Mouse (Mus musculus): ENCODE measurements around the gene Slc25a47. TPM values are rescaled to one million over a fixed set of nuclear protein-coding genes. Genes with fewer than 3 reads are reported as not detected.

Slc25a47 gene
- polyA plus RNA-seq, 1 experiment from 2014 or later, result 15.6 TPM

GRCm38 (mm10) chr12:108887077-108887476 lies 51.2 kb downstream of the Slc25a47 start:
- WGBS, result 92% methylated on average over 4 of the region's 4 CpGs
- no peak for DNase-seq (ENCODE audit: low spot score)

GRCm38 (mm10) chr12:108888632-108889031 lies 52.8 kb downstream of the Slc25a47 start:
- H3K36me3 ChIP-seq, result peaks cover 74% of the 10 kb centered on the region
- H3K4me1 ChIP-seq, result peaks cover 9% of the 10 kb centered on the region
- WGBS, result 67% methylated on average over 4 of the region's 4 CpGs

More at GRCm38 (mm10) chr12:108887077-108887476, 51.2 kb downstream of the Slc25a47 start:
- Histone ChIP-seq H3K4me3 (no peak overlapping the region), H3K27me3 (ENCODE audit: low read depth, poor library complexity, severe bottlenecking) (no peaks in the 10 kb centered on the region), H3K9me3 (replicated peaks) (no peaks in the 10 kb centered on the region), H3K36me3 (peaks cover 90% of the 10 kb centered on the region), H3K27ac (no peak overlapping the region), H3K4me1 (no peaks in the 10 kb centered on the region)

DNA sequence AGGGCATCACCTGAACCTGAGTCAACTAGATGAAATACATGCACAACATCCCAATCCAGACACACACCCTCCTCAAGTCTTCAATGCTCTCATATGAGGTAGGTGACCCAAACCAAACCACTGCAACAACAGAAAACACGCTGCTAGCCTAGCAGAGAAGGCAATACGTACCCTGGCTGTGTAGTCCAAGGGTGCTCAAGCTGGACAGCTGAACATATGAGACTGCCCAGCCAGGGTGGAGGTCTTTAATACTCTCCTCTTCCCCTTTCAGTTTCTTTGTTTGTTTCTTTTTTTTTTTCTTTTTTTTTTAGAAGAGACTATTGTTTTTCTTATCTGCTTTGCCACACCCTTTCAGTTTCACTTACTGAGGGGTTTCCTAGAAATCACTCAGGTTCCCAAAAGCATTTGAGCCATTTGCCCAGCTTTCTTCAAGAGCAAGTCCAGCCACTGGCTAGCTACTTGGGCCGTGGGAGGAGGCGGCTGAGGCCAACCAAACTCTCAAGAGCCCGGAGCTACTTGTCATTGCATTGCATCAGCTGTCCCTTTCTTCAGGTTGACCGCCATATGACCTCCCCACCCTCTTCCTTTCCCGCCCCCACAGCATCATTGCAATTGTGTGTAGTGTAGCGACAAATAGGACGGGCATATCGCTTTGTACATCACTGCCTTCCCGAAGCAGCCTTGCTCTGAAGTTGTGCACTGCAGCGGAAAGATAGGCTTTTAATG lies 57.3 kb downstream of the Slc25a47 start, which contains the start of gene Wdr25:
Wdr25 (plus strand) TSS at position 643 of the 726 bp plus-strand sequence.
- peaks cover 16% of the 10 kb centered on the region for H3K4me1 ChIP-seq
- DNase-seq (ENCODE audit: low spot score), result no peak
- H3K27ac ChIP-seq, result peak within 1 kb of the TSS; percentile 88
- no peaks in the 10 kb centered on the region for H3K27me3 ChIP-seq (ENCODE audit: low read depth, poor library complexity, severe bottlenecking)
- WGBS, result 23% methylated on average over 12 of the region's 12 CpGs
- H3K9me3 ChIP-seq (replicated peaks), result no peaks in the 10 kb centered on the region
- H3K36me3 ChIP-seq, result peaks cover 33% of the 10 kb centered on the region
- H3K4me3 ChIP-seq, result peak within 1 kb of the TSS; percentile 93

More at GRCm38 (mm10) chr12:108888632-108889031, 52.8 kb downstream of the Slc25a47 start:
- H3K27me3 ChIP-seq (ENCODE audit: low read depth, poor library complexity, severe bottlenecking), result no peaks in the 10 kb centered on the region
- no peak overlapping the region for H3K4me3 ChIP-seq
- no peak overlapping the region for H3K27ac ChIP-seq
- no peak for DNase-seq (ENCODE audit: low spot score)
- H3K9me3 ChIP-seq (replicated peaks), result no peaks in the 10 kb centered on the region

DNA sequence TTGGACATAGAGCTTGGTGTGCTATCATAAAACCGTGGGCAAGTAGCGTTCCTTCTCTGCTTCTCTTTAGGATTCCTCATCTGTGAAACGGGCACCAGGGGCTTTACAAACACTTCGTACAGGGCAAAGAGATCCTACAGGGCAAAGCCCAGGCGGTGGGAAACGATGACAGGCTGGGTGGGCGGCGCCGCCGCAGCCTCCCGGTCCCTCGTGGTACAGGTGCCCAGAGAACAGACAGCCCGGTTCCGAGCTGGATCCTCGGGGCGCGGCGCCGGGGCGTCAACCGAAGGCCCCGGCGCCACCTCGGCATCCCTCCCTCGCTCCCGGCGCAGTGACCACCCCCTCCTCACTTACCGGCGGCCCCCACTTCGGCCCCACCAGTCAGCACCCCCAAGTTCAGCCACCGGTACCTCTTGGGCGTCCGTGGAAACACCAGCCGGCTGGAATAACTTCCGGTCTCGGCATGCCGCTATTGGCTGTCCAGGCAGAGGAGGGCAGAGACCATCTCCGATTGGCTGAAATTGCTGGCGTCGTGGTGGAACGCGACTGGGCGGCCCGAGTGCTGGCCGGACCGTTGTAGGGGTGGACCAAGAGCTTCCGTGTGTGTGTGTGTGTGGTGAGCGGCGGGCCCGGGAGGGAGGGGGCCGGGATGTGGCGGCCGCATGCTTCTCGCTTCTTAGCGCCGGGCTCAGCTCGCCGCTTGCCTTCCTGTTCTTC lies 58.0 kb downstream of the Slc25a47 start, which contains the start of gene Wars:
Wars (minus strand) TSS at position 460 of the 717 bp plus-strand sequence.
- Histone ChIP-seq H3K27me3 (ENCODE audit: low read depth, poor library complexity, severe bottlenecking) (no peaks in the 10 kb centered on the region), H3K36me3 (peaks cover 30% of the 10 kb centered on the region), H3K4me3 (peak within 1 kb of the TSS; percentile 93), H3K4me1 (peaks cover 16% of the 10 kb centered on the region), H3K9me3 (replicated peaks) (no peaks in the 10 kb centered on the region), H3K27ac (peak within 1 kb of the TSS; percentile 88)
- WGBS, result under 1% methylated on average over 58 of the region's 58 CpGs
- peak; percentile 97 for DNase-seq (ENCODE audit: low spot score)

DNA sequence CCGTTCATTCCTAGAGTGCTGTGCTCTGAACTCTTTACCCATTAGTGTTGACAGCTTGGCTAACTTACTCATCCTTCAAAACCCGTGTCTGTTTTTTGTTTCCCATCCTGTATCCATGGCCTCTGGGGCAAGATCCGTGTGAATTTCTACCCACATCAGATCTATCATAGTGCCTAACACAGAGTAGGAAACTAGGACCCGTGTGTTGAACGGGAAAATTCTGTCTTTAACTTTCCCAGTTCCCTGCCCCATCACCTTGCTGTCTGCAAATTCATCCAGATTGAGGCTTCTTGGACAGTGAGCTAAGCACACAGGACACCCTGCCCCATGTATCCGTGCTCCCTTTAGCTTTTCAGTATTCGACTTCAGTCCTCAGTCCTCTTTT lies 58.6 kb downstream of the Slc25a47 start:
- Histone ChIP-seq H3K4me1 (peaks cover 16% of the 10 kb centered on the region), H3K36me3 (peaks cover 26% of the 10 kb centered on the region), H3K27me3 (ENCODE audit: low read depth, poor library complexity, severe bottlenecking) (no peaks in the 10 kb centered on the region), H3K27ac (peak overlapping the region; percentile 88), H3K9me3 (replicated peaks) (no peaks in the 10 kb centered on the region), H3K4me3 (peak overlapping the region; percentile 93)
- 1% methylated on average over 7 of the region's 7 CpGs for whole genome bisulfite sequencing
- no peak for DNase-seq (ENCODE audit: low spot score)

DNA sequence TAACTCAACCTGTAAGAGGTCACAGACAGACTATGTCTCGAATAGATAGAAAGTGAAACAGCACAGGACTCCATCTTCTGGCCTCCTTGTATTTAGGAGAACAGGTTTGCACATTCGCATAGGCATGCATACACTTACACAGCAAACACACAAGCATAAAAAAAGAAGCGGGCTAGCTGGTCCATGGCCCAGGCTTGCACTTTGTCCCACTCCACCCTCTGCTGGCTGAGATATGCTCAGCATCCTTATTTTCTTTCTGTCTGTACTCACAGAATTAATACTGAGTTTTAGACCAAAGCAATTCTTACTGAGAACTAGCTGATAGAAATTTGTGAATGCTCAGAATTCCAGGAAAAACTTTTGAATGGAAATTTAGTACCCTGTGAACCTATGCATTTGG lies 60.2 kb downstream of the Slc25a47 start:
- no peaks in the 10 kb centered on the region for H3K27me3 ChIP-seq (ENCODE audit: low read depth, poor library complexity, severe bottlenecking)
- WGBS, result 86% methylated on average over 3 of the region's 3 CpGs
- peaks cover 16% of the 10 kb centered on the region for H3K4me1 ChIP-seq
- no peak for DNase-seq (ENCODE audit: low spot score)
- H3K9me3 ChIP-seq (replicated peaks), result no peaks in the 10 kb centered on the region
- H3K4me3 ChIP-seq, result no peak overlapping the region
- H3K27ac ChIP-seq, result no peak overlapping the region
- H3K36me3 ChIP-seq, result peaks cover 18% of the 10 kb centered on the region

DNA sequence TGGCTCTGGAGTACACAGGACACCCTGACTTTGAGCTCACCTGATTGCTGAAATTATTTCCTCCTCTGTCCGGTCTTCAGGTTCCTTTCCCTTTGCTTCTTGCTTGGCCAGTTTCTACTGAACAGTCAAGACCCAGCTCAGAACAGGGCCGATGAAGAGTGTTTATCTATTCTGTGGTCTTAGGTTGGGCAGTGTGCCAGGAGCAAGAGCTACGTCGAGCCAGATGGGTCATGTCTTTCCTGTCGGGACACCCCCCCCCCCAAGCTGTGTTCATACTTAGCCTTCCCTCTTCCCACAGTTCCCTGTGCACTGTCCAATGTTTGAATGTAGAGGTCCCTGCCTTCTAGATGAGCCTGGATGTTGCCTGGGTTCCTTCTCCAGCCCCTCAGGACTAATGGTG lies 65.5 kb downstream of the Slc25a47 start:
- peaks cover 15% of the 10 kb centered on the region for H3K36me3 ChIP-seq
- peaks cover 4% of the 10 kb centered on the region; the same call in 1 of the 2 replicates for H3K27me3 ChIP-seq (ENCODE audit: low read depth, poor library complexity, severe bottlenecking)
- H3K27ac ChIP-seq, result no peak overlapping the region
- DNase-seq (ENCODE audit: low spot score), result no peak
- H3K4me1 ChIP-seq, result peaks cover 21% of the 10 kb centered on the region
- 87% methylated on average over 5 of the region's 5 CpGs for WGBS
- no peaks in the 10 kb centered on the region for H3K9me3 ChIP-seq (replicated peaks)
- no peak overlapping the region for H3K4me3 ChIP-seq

DNA sequence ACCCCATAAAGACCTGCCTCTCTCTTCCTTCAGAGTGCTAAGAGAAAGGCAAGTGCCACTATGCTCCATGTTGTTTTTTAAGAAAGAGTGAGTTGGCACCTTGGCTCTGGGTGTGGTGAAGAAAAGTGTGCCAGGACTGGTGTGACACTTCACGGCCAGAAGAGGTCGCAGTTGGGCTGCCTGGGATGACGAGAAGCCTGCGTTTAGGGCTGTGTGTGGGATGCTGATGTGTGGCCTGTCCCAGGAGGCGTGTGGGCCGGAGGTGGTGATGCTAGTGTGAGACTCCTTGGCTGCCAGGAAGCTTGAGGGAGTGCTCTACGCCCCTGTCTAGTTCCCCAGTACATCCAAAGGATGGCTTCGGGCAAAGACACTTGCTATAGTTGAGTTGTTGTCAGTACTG lies 67.1 kb downstream of the Slc25a47 start:
- Histone ChIP-seq H3K4me3 (no peak overlapping the region), H3K4me1 (peaks cover 28% of the 10 kb centered on the region), H3K27me3 (ENCODE audit: low read depth, poor library complexity, severe bottlenecking) (peaks cover 4% of the 10 kb centered on the region), H3K27ac (no peak overlapping the region), H3K9me3 (replicated peaks) (no peaks in the 10 kb centered on the region), H3K36me3 (peaks cover 13% of the 10 kb centered on the region)
- 23% methylated on average over 8 of the region's 8 CpGs for WGBS
- DNase-seq (ENCODE audit: low spot score), result peak; percentile 79

- no peak overlapping the region for H3K27ac ChIP-seq
- 87% methylated on average over 8 of the region's 8 CpGs for WGBS
- DNase-seq (ENCODE audit: low spot score), result peak; percentile 56
- no peak overlapping the region for H3K4me3 ChIP-seq
- 0 out of 2 replicates have a peak, but pooled peaks cover 6% of the 10 kb centered on the region for H3K36me3 ChIP-seq
- H3K4me1 ChIP-seq, result peaks cover 34% of the 10 kb centered on the region
- H3K9me3 ChIP-seq (replicated peaks), result no peaks in the 10 kb centered on the region
- H3K27me3 ChIP-seq (ENCODE audit: low read depth, poor library complexity, severe bottlenecking), result peaks cover 4% of the 10 kb centered on the region
These were observed 67.9 kb downstream of the Slc25a47 start for GRCm38 (mm10) chr12:108903600-108904275.

DNA sequence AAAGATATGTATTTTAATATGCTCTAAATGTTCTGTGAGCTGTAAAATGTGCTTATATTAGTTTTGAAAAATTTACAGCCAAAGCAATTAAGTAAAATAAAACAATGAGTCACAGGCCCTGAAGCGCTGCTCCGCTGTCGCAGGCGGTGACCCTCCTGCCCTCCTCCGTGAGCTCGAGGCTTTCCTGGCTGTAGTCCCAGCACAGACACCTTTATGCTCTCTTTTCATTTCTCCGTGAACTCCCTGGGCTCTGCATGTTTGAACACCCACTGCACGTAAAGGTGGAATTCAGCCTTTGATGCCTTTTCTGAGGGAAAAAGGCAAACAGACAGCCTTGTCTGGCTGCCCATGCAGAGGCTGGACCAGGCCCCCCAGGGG lies 68.4 kb downstream of the Slc25a47 start:
- Histone ChIP-seq H3K27ac (0 out of 2 replicates have a peak overlapping the region, but pooled peaks have one; percentile 53), H3K9me3 (replicated peaks) (no peaks in the 10 kb centered on the region), H3K27me3 (ENCODE audit: low read depth, poor library complexity, severe bottlenecking) (peaks cover 4% of the 10 kb centered on the region), H3K4me1 (peaks cover 38% of the 10 kb centered on the region), H3K4me3 (no peak overlapping the region), H3K36me3 (0 out of 2 replicates have a peak, but pooled peaks cover 6% of the 10 kb centered on the region)
- WGBS, result 76% methylated on average over 8 of the region's 8 CpGs
- no peak for DNase-seq (ENCODE audit: low spot score)

DNA sequence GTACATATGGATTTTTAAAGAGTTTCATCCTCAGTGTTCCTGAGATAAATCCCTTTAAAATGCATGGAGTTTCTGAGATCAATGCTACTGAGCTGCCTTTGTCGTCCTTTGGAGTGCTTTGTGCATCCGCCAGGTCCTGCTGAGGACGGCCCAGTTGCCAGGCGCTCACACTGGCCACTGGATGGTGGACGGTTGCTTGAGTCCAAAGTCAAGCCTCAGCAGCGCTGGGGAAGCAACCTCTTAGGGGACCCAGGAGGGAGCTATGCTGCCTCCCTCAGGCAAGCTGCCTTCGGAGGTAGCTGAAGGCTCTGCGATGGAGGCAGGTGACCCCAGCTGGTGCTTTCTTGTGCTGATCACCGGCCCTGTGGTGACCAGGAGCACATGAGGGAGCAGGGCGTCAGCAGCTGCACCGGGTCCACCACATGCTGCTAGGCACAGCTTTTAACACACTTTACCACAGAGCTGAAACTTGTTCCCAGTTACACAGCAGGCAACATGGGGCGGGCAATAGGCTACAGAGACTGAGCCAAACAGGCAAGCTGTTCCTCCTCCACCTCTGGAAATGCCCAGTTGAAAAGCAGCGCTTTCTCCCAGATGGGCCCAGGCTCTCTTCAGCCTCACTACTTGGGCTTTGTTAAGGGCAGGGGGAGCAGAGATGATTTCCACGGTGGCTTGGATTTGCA lies 69.9 kb downstream of the Slc25a47 start:
- no peaks in the 10 kb centered on the region for H3K9me3 ChIP-seq (replicated peaks)
- WGBS, result 50% methylated on average over 14 of the region's 14 CpGs
- H3K27ac ChIP-seq, result no peak overlapping the region
- H3K36me3 ChIP-seq, result no peaks in the 10 kb centered on the region
- peaks cover 4% of the 10 kb centered on the region for H3K27me3 ChIP-seq (ENCODE audit: low read depth, poor library complexity, severe bottlenecking)
- peaks cover 42% of the 10 kb centered on the region for H3K4me1 ChIP-seq
- H3K4me3 ChIP-seq, result no peak overlapping the region
- DNase-seq (ENCODE audit: low spot score), result no peak

DNA sequence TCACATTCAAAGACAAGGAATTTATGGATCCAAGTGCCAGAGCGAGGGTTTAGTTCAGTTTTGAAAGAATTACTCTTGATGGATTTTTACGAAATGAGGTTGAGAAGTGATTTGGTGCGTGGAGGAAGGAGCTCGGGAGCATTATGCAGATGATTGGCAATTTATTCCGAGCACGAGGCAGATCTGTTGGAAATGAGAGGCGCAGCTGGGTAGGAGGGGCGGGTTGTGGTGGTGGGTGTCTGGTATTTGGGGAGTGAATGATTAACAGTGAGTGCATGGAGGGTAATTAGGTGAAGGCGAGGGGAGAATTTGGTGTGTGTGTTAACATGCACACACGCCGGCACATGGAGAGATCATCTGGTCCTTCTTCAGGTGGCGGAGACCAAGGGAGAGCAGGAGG lies 70.6 kb downstream of the Slc25a47 start:
- peaks cover 45% of the 10 kb centered on the region for H3K4me1 ChIP-seq
- DNase-seq (ENCODE audit: low spot score), result no peak
- H3K27ac ChIP-seq, result no peak overlapping the region
- no peaks in the 10 kb centered on the region for H3K36me3 ChIP-seq
- H3K27me3 ChIP-seq (ENCODE audit: low read depth, poor library complexity, severe bottlenecking), result peaks cover 4% of the 10 kb centered on the region
- 70% methylated on average over 12 of the region's 12 CpGs for WGBS
- no peak overlapping the region for H3K4me3 ChIP-seq
- no peaks in the 10 kb centered on the region for H3K9me3 ChIP-seq (replicated peaks)
